Mouse (Mus musculus) MEL (cell line): ENCODE data around the gene Vmn2r86.
"Not testable (repeated sequence)": the region's sequence is repeated elsewhere in the genome, so short reads cannot be mapped to it uniquely, and the experiment has no call there.

Experiments
- CHD1 ChIP-seq: IDR thresholded peaks from 2 replicates; pipeline ENCODE4 v1.6.1; 2012; ENCODE audit warnings: low read depth, mild to moderate bottlenecking, inconsistent platforms, low read length, improper control_type of control experiment
- CTCF ChIP-seq, 3 experiments: IDR thresholded peaks in 2 of 3; conservative IDR thresholded peaks in 1 of 3; 2 replicates each; pipeline ENCODE4 v1.5.1; 2011 to 2012; ENCODE audit warnings: low read length in 3 of 3, low read depth in 2 of 3, mild to moderate bottlenecking in 2 of 3, improper control_type of control experiment in 1 of 3, inconsistent platforms in 1 of 3, mixed read lengths in 1 of 3, moderate library complexity in 1 of 3; ENCODE audit not compliant: control insufficient read depth in 1 of 3, insufficient read depth in 1 of 3, poor library complexity in 1 of 3, severe bottlenecking in 1 of 3
- E2F4 ChIP-seq: IDR thresholded peaks from 2 replicates; pipeline ENCODE4 v1.6.1; 2011; ENCODE audit warnings: low read depth, low read length, improper control_type of control experiment, borderline replicate concordance
- EP300 ChIP-seq, 2 experiments: IDR thresholded peaks; 2 replicates each; pipeline ENCODE4 v1.6.1; 2011; ENCODE audit warnings: improper control_type of control experiment in 2 of 2, low read length in 2 of 2, low read depth in 1 of 2, mild to moderate bottlenecking in 1 of 2
- ETS1 ChIP-seq: IDR thresholded peaks from 2 replicates; pipeline ENCODE4 v1.6.1; 2012; ENCODE audit warnings: low read depth, mild to moderate bottlenecking, inconsistent platforms, low read length, improper control_type of control experiment, moderate library complexity
- MAFK ChIP-seq: IDR thresholded peaks from 2 replicates; pipeline ENCODE4 v1.6.1; 2011; ENCODE audit warnings: low read depth, mild to moderate bottlenecking, low read length, improper control_type of control experiment, borderline replicate concordance
- MAX ChIP-seq: IDR thresholded peaks from 2 replicates; pipeline ENCODE4 v1.6.1; 2011; ENCODE audit warnings: low read length, improper control_type of control experiment
- MAZ ChIP-seq: IDR thresholded peaks from 2 replicates; pipeline ENCODE4 v1.6.1; 2012; ENCODE audit warnings: low read depth, mild to moderate bottlenecking, inconsistent platforms, low read length, improper control_type of control experiment
- MYC ChIP-seq: IDR thresholded peaks from 2 replicates; pipeline ENCODE4 v1.6.1; 2011; ENCODE audit warnings: low read depth, mild to moderate bottlenecking, low read length, improper control_type of control experiment, moderate library complexity
- POLR2A ChIP-seq, 2 experiments: IDR thresholded peaks; 2 replicates each; pipeline ENCODE4 v1.6.1; 2011 to 2012; ENCODE audit warnings: low read length in 2 of 2, mild to moderate bottlenecking in 2 of 2, control low read depth in 1 of 2, improper control_type of control experiment in 1 of 2, low read depth in 1 of 2, moderate library complexity in 1 of 2; ENCODE audit not compliant: control insufficient read depth in 1 of 2, insufficient read depth in 1 of 2, poor library complexity in 1 of 2
- POLR2AphosphoS2 ChIP-seq: IDR thresholded peaks from 2 replicates; pipeline ENCODE4 v1.6.1; 2011; ENCODE audit warnings: low read length, improper control_type of control experiment
- TCF12 ChIP-seq: IDR thresholded peaks from 2 replicates; pipeline ENCODE4 v1.6.1; 2014; ENCODE audit warnings: low read depth, mild to moderate bottlenecking, inconsistent platforms, low read length, improper control_type of control experiment, moderate library complexity
- USF2 ChIP-seq, 2 experiments: IDR thresholded peaks; 2 replicates each; pipeline ENCODE4 v1.6.1; 2011 to 2012; ENCODE audit warnings: improper control_type of control experiment in 2 of 2, low read length in 2 of 2, borderline replicate concordance in 1 of 2, inconsistent platforms in 1 of 2, low read depth in 1 of 2, mild to moderate bottlenecking in 1 of 2; ENCODE audit not compliant: insufficient read depth in 1 of 2

- TF ChIP-seq USF2 (IDR thresholded peaks at IDR 0.05; ENCODE audit: borderline replicate concordance in 1 of 2, insufficient read depth in 1 of 2, low read depth in 1 of 2, low read length in 2 of 2); POLR2A (IDR thresholded peaks at IDR 0.05; ENCODE audit: control insufficient read depth in 1 of 2, insufficient read depth in 1 of 2, low read depth in 1 of 2, low read length in 2 of 2, poor library complexity in 1 of 2); MAFK; CTCF (IDR thresholded peaks at IDR 0.05 in 2 of 3, conservative IDR thresholded peaks at IDR 0.05 in 1 of 3; ENCODE audit: control insufficient read depth in 1 of 3, insufficient read depth in 1 of 3, low read depth in 2 of 3, low read length in 3 of 3, poor library complexity in 1 of 3, severe bottlenecking in 1 of 3); E2F4; EP300 (IDR thresholded peaks at IDR 0.05; ENCODE audit: low read depth in 1 of 2, low read length in 2 of 2); TCF12; MAZ; MYC; POLR2AphosphoS2; ETS1; CHD1; MAX: not testable (repeated sequence)
Observed at GRCm38 (mm10) chr10:130422368-130422767, 33.5 kb downstream of the Vmn2r86 start.
